Mouse (Mus musculus) MEL (cell line): ENCODE results near the gene Nrsn2. TPM values are rescaled to one million over a fixed set of nuclear protein-coding genes. Genes with fewer than 3 reads are reported as not detected.

Experiments used
- DNase-seq: peaks from one replicate; pipeline ENCODE4 v3.0.0; 2011; ENCODE audit warnings: low read depth, low spot score
- H3K27ac ChIP-seq: 2 replicates; pipeline ENCODE4 v1.5.1; 2012; ENCODE audit warnings: low read depth, mild to moderate bottlenecking, control low read depth, low read length, moderate library complexity; ENCODE audit not compliant: control insufficient read depth
- H3K27me3 ChIP-seq, 2 experiments: fragments of 150-350 bp in 1 of 2; sonication (generic) in 1 of 2; 2 replicates each; pipeline ENCODE4 v1.6.1; 2012; ENCODE audit warnings: low read length in 2 of 2, mild to moderate bottlenecking in 2 of 2, improper control_type of control experiment in 1 of 2, moderate library complexity in 1 of 2; ENCODE audit not compliant: insufficient read depth in 2 of 2, control insufficient read depth in 1 of 2
- H3K36me3 ChIP-seq, 2 experiments: 2 replicates each; pipeline ENCODE4 v1.6.1; 2012 to 2014; ENCODE audit warnings: low read length in 2 of 2, improper control_type of control experiment in 1 of 2, inconsistent platforms in 1 of 2, mild to moderate bottlenecking in 1 of 2; ENCODE audit not compliant: insufficient read depth in 2 of 2, control insufficient read depth in 1 of 2
- H3K4me1 ChIP-seq, 2 experiments: fragments of 150-350 bp in 1 of 2; sonication (generic) in 1 of 2; 2 replicates each; pipeline ENCODE4 v1.6.1; 2012; ENCODE audit warnings: low read length in 2 of 2, improper control_type of control experiment in 1 of 2, mild to moderate bottlenecking in 1 of 2; ENCODE audit not compliant: insufficient read depth in 2 of 2, control insufficient read depth in 1 of 2
- H3K4me3 ChIP-seq, 2 experiments: fragments of 150-350 bp in 1 of 2; sonication (generic) in 1 of 2; 2 replicates each; pipeline ENCODE4 v1.5.1; 2012; ENCODE audit warnings: low read depth in 2 of 2, low read length in 2 of 2, mild to moderate bottlenecking in 2 of 2, moderate library complexity in 2 of 2, control low read depth in 1 of 2, improper control_type of control experiment in 1 of 2; ENCODE audit not compliant: control insufficient read depth in 1 of 2, insufficient read depth in 1 of 2
- H3K79me2 ChIP-seq: 2 replicates; pipeline ENCODE4 v1.6.1; 2012; ENCODE audit warnings: mild to moderate bottlenecking, low read length, moderate library complexity; ENCODE audit not compliant: control insufficient read depth, poor library complexity, insufficient read depth
- H3K9ac ChIP-seq: 2 replicates; pipeline ENCODE4 v1.6.1; 2012; ENCODE audit warnings: low read depth, mild to moderate bottlenecking, control low read depth, low read length, moderate library complexity; ENCODE audit not compliant: control insufficient read depth, poor library complexity, severe bottlenecking
- H3K9me3 ChIP-seq: fragments of 150-350 bp; sonication (generic); replicated peaks from 2 replicates; pipeline ENCODE4 v1.6.1; 2012; ENCODE audit warnings: mild to moderate bottlenecking, low read length, improper control_type of control experiment, moderate library complexity; ENCODE audit not compliant: insufficient read depth
- BHLHE40 ChIP-seq: IDR thresholded peaks from 2 replicates; pipeline ENCODE4 v1.6.1; 2012; ENCODE audit warnings: low read depth, mild to moderate bottlenecking, inconsistent platforms, low read length, improper control_type of control experiment, borderline replicate concordance
- GATA1 ChIP-seq: IDR thresholded peaks from 2 replicates; pipeline ENCODE4 v1.6.1; 2011; ENCODE audit warnings: low read depth, low read length, improper control_type of control experiment
- MEF2A ChIP-seq: IDR thresholded peaks from 2 replicates; pipeline ENCODE4 v1.6.1; 2014; ENCODE audit warnings: low read depth, mild to moderate bottlenecking, inconsistent platforms, low read length, improper control_type of control experiment; ENCODE audit not compliant: poor library complexity, insufficient replicate concordance, severe bottlenecking; ENCODE audit errors: extremely low read depth
- NELFE ChIP-seq: IDR thresholded peaks from 2 replicates; pipeline ENCODE4 v1.6.1; 2011; ENCODE audit warnings: low read depth, low read length, improper control_type of control experiment
- NRF1 ChIP-seq: IDR thresholded peaks from 2 replicates; pipeline ENCODE4 v1.6.1; 2014; ENCODE audit warnings: low read depth, mild to moderate bottlenecking, inconsistent platforms, low read length, improper control_type of control experiment, moderate library complexity; ENCODE audit not compliant: poor library complexity, insufficient read depth, severe bottlenecking
- POLR2AphosphoS2 ChIP-seq: IDR thresholded peaks from 2 replicates; pipeline ENCODE4 v1.6.1; 2011; ENCODE audit warnings: low read length, improper control_type of control experiment
- POLR2AphosphoS5 ChIP-seq: IDR thresholded peaks from 2 replicates; pipeline ENCODE4 v1.6.1; 2012; ENCODE audit warnings: low read depth, borderline replicate concordance, mild to moderate bottlenecking, inconsistent platforms, low read length, moderate library complexity, mixed read lengths
- RAD21 ChIP-seq: IDR thresholded peaks from 2 replicates; pipeline ENCODE4 v1.6.1; 2011; ENCODE audit warnings: mild to moderate bottlenecking, low read depth, low read length, improper control_type of control experiment
- RCOR1 ChIP-seq: IDR thresholded peaks from 2 replicates; pipeline ENCODE4 v1.6.1; 2012; ENCODE audit warnings: low read depth, mild to moderate bottlenecking, inconsistent platforms, low read length, improper control_type of control experiment
- TBP ChIP-seq: IDR thresholded peaks from 2 replicates; pipeline ENCODE4 v1.8.0; 2011; ENCODE audit warnings: low read depth, low read length, improper control_type of control experiment
- ZC3H11A ChIP-seq: IDR thresholded peaks from 2 replicates; pipeline ENCODE4 v1.6.1; 2012; ENCODE audit warnings: low read depth, mild to moderate bottlenecking, inconsistent platforms, low read length, improper control_type of control experiment
- ZMIZ1 ChIP-seq: IDR thresholded peaks from 2 replicates; pipeline ENCODE4 v1.6.1; 2012; ENCODE audit warnings: low read depth, mild to moderate bottlenecking, inconsistent platforms, low read length, improper control_type of control experiment, moderate library complexity
- ZNF384 ChIP-seq: IDR thresholded peaks from 2 replicates; pipeline ENCODE4 v1.6.1; 2012; ENCODE audit warnings: low read depth, mild to moderate bottlenecking, inconsistent platforms, low read length, improper control_type of control experiment
- polyA plus RNA-seq, 2 experiments: library from polyadenylated mRNA; stranded (reverse) in 1 of 2; unstranded in 1 of 2; fragments of >175 nt in 1 of 2; fragments of >200 nt in 1 of 2; gene quantifications; 2 replicates each; pipeline versions ENCODE4 v1.2.1 to v1.2.4; 2012; ENCODE audit warnings: low replicate concordance in 2 of 2, low read depth in 1 of 2; ENCODE audit not compliant: insufficient read length in 2 of 2, insufficient read depth in 1 of 2, missing spikeins in 1 of 2
- total RNA-seq: library from RNA; depleted of rRNA; stranded (reverse); fragments of 300-350 nt; gene quantifications from 2 replicates; pipeline ENCODE4 v1.2.3, GENCODE M21; 2012

The Nrsn2 gene
- total and polyA plus RNA-seq, 3 experiments: not detected

DNA sequence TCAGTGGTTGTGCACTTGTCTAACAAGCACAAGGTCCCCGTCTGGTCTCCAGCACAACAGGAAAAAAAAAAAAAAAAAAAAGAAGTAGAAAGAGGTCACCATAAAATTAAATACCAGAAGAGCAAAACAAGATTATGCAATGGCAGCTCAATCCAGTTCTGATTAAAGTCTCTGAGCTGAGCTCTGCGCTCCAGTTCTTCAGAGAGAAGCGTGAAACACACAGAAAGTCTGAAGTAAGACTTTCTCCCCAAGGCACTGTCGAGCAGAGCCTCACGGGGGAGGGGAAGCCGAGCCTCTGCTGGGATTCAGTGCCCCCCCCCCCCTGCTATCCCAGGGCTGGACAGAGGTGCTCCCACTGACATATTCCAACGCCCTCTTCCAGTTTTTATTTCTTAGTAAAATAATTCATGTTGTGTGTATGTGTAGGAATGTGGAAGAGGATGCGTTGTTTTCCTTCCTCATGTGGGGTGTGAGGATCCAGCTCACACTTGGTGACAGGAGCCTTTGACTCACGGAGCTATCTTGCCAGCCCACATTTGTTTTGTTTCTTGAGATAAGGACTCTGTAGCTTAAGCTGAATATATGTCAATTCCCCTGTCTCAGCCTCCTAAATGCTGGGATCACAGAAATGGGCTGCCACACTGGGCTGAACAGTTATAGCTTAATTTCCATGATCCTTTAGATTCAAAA is 29.5 kb downstream of the Nrsn2 start (continued):
- peak; percentile 38; the same call in 1 of the 2 replicates for TF ChIP-seq ZMIZ1
- no peak for TF ChIP-seq MEF2A
- TF ChIP-seq RAD21: no peak
- TF ChIP-seq POLR2AphosphoS2: no peak
- no peak for TF ChIP-seq POLR2AphosphoS5
- peak; percentile 98 for TF ChIP-seq GATA1
- 0 out of 2 replicates have a peak, but pooled peaks have one; percentile 13 for TF ChIP-seq TBP
- TF ChIP-seq, all 39 proteins: peak for 16

GRCm38 (mm10) chr2:152345393-152345792 is 31.0 kb downstream of the Nrsn2 start:
- TF ChIP-seq NRF1 (no peak), BHLHE40 (no peak)
- H3K4me3 ChIP-seq: no peak overlapping the region
- H3K9ac ChIP-seq: peak overlapping the region; percentile 84; the same call in 1 of the 2 replicates
- peak overlapping the region; percentile 92; the same call in 1 of the 2 replicates for H3K27ac ChIP-seq
- H3K36me3 ChIP-seq: peaks cover 12 to 63% of the 10 kb centered on the region in 2 experiments; a peak in 3 of 4 replicates
- H3K27me3 ChIP-seq: no peaks in the 10 kb centered on the region
- no peaks in the 10 kb centered on the region for H3K9me3 ChIP-seq
- H3K79me2 ChIP-seq: peaks cover 25% of the 10 kb centered on the region
- H3K4me1 ChIP-seq: peaks cover 28 to 60% of the 10 kb centered on the region in 2 experiments
- no peak for DNase-seq

DNA sequence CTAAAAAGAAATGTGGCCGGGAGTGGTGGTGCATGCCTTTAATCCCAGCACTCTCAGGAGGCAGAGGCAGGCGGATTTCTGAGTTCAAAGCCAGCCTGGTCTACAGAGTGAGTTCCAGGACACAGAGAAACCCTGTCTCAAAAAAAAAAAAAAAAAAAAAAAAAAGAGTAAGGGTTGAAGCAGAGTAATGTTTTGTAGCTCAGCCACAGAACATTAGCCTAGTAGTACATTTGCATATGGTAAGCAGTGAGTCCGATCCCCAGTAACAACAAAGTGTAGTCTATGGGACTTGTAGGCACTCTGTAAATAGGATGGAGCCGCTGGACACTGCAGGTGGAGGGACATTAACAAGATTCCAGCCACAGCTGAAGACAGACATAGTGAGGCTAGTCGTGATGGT is 31.5 kb downstream of the Nrsn2 start:
- H3K9me3 ChIP-seq: no peaks in the 10 kb centered on the region
- peak overlapping the region; percentile 84 for H3K9ac ChIP-seq
- H3K27ac ChIP-seq: peak overlapping the region; percentile 92
- H3K36me3 ChIP-seq: peaks cover 12 to 65% of the 10 kb centered on the region in 2 experiments; a peak in 3 of 4 replicates
- H3K79me2 ChIP-seq: peaks cover 28% of the 10 kb centered on the region
- peaks cover 28 to 63% of the 10 kb centered on the region in 2 experiments for H3K4me1 ChIP-seq
- DNase-seq: no peak
- peak overlapping the region in 1 of 2 experiments; percentile 91; a peak in 1 of 4 replicates for H3K4me3 ChIP-seq
- H3K27me3 ChIP-seq: no peaks in the 10 kb centered on the region
- TF ChIP-seq RAD21 (no peak), ZNF384 (peak; percentile 53; the same call in 1 of the 2 replicates), RCOR1 (no peak), TBP (no peak), ZC3H11A (no peak), NELFE (no peak)
